9 mouse cellular contexts compared by ENCODE assay signal in the genomic region with DNA sequence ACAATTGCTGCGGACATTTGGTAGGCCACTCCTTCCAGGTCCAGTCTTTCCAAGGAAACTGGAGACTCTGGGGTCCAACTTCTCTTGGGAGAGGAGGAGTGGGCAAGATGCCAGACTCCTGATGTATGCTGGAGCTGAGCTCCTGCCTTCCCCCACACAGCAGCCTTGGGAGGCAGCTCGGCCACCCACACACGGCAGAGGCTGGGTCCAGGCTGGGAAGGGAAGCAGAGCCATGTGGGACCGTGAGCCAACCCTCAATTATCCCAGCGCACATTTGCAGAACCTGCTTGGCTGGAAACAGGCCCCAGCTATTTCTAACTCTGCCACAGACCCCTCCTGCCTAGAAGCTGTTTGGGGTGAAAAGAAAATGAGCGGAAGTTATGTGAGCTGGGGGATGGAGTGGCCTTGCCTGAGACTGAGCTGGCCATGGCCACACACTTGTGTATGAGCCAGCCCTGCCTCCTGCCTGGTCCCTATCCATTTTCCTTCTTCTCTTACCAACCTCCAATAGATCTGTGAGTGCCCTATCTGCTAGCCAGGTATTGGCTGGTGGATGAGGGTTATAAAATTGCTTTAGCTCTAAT.
DNase-seq lines count a peak whose midpoint lies in the region; ATAC-seq and TF ChIP-seq lines count a peak whose summit lies in the region.
"Had no signal": no experiment of that assay in that cellular context is flagged by ENCODE, and none has a peak within 500 bp of the region (broad histone marks: within the 10 kb centered on the region; RNA-seq: fewer than 3 reads in every experiment).

No protein-coding gene starts in this region.

- H3K27ac ChIP-seq in forebrain, embryonic 14.5 days (ENCODE audit: low read depth, low read length), result no peak overlapping the region
- H3K27ac ChIP-seq in forebrain, embryonic 11.5 days (ENCODE audit: low read depth, low read length), result no peak overlapping the region
- no peak overlapping the region for H3K27ac ChIP-seq in midbrain, embryonic 14.5 days (replicated peaks; ENCODE audit: low read depth, low read length)
- no peak overlapping the region for H3K27ac ChIP-seq in midbrain, embryonic 10.5 days (replicated peaks)
- H3K27ac ChIP-seq in midbrain, postnatal 0 days (ENCODE audit: low read depth, low read length), result no peak overlapping the region
- H3K27ac ChIP-seq: liver, embryonic 15.5 days had no signal

- no peak for TF ChIP-seq CTCF in midbrain, postnatal 0 days (IDR thresholded peaks at IDR 0.05)

- WGBS in forebrain, embryonic 14.5 days, result 26% methylated on average over 6 of the region's 6 CpGs
- 80% methylated on average over 6 of the region's 6 CpGs for WGBS in forebrain, embryonic 11.5 days
- 69% methylated on average over 6 of the region's 6 CpGs for WGBS in midbrain, embryonic 14.5 days
- 88% methylated on average over 6 of the region's 6 CpGs for WGBS in midbrain, embryonic 10.5 days
- WGBS in midbrain, postnatal 0 days, result 59% methylated on average over 6 of the region's 6 CpGs

- peak; percentile 85 for ATAC-seq in forebrain, embryonic 14.5 days
- ATAC-seq in forebrain, embryonic 11.5 days (replicated peaks; ENCODE audit: low FRiP score), result no peak
- no peak for ATAC-seq in midbrain, embryonic 14.5 days (ENCODE audit: low FRiP score, low TSS enrichment)
- ATAC-seq in midbrain, postnatal 0 days (ENCODE audit: low FRiP score), result no peak

- no peak overlapping the region for H3K9ac ChIP-seq in forebrain, embryonic 14.5 days (ENCODE audit: low read length)
- H3K9ac ChIP-seq in forebrain, embryonic 11.5 days (ENCODE audit: low read length), result no peak overlapping the region
- H3K9ac ChIP-seq in midbrain, embryonic 14.5 days (replicated peaks; ENCODE audit: low read length), result no peak overlapping the region
- H3K9ac ChIP-seq in midbrain, postnatal 0 days (replicated peaks; ENCODE audit: low read length, poor library complexity, severe bottlenecking), result no peak overlapping the region
- H3K9ac ChIP-seq: liver, embryonic 15.5 days had no signal

- no peak overlapping the region for H3K4me3 ChIP-seq in forebrain, embryonic 14.5 days (ENCODE audit: low read depth, low read length)
- no peak overlapping the region for H3K4me3 ChIP-seq in forebrain, embryonic 11.5 days (ENCODE audit: low read depth, low read length)
- no peak overlapping the region for H3K4me3 ChIP-seq in midbrain, embryonic 14.5 days (replicated peaks; ENCODE audit: low read depth, low read length)
- H3K4me3 ChIP-seq in midbrain, embryonic 10.5 days, result no peak overlapping the region
- no peak overlapping the region for H3K4me3 ChIP-seq in midbrain, postnatal 0 days (ENCODE audit: low read depth, low read length)
- H3K4me3 ChIP-seq: liver, embryonic 15.5 days had no signal

- H3K4me2 ChIP-seq in forebrain, embryonic 14.5 days (ENCODE audit: low read length), result no peak overlapping the region
- H3K4me2 ChIP-seq in forebrain, embryonic 11.5 days (ENCODE audit: low read depth, low read length, severe bottlenecking), result no peak overlapping the region
- H3K4me2 ChIP-seq in midbrain, embryonic 14.5 days (ENCODE audit: low read length), result no peak overlapping the region
- no peak overlapping the region for H3K4me2 ChIP-seq in midbrain, postnatal 0 days (ENCODE audit: low read depth, low read length, poor library complexity, severe bottlenecking)
- H3K4me2 ChIP-seq: liver, embryonic 15.5 days had no signal

- H3K9me3 ChIP-seq in forebrain, embryonic 14.5 days (replicated peaks; ENCODE audit: control insufficient read depth, low read length), result no peaks in the 10 kb centered on the region
- no peaks in the 10 kb centered on the region for H3K9me3 ChIP-seq in forebrain, embryonic 11.5 days (ENCODE audit: control insufficient read depth, low read length)
- no peaks in the 10 kb centered on the region for H3K9me3 ChIP-seq in midbrain, embryonic 14.5 days (ENCODE audit: control insufficient read depth, low read length)
- no peaks in the 10 kb centered on the region for H3K9me3 ChIP-seq in midbrain, embryonic 10.5 days (replicated peaks)
- H3K9me3 ChIP-seq in midbrain, postnatal 0 days (ENCODE audit: low read length), result no peaks in the 10 kb centered on the region
- H3K9me3 ChIP-seq: liver, embryonic 15.5 days had no signal

- no peaks in the 10 kb centered on the region for H3K36me3 ChIP-seq in forebrain, embryonic 14.5 days (ENCODE audit: control insufficient read depth, insufficient read depth, low read length)
- H3K36me3 ChIP-seq in forebrain, embryonic 11.5 days (ENCODE audit: control insufficient read depth, insufficient read depth, low read length), result no peaks in the 10 kb centered on the region
- no peaks in the 10 kb centered on the region for H3K36me3 ChIP-seq in midbrain, embryonic 14.5 days (ENCODE audit: control insufficient read depth, insufficient read depth, low read length)
- H3K36me3 ChIP-seq in midbrain, embryonic 10.5 days, result peaks cover 27% of the 10 kb centered on the region
- H3K36me3 ChIP-seq in midbrain, postnatal 0 days (ENCODE audit: insufficient read depth, low read length), result peaks cover 3% of the 10 kb centered on the region

- DNase-seq in forebrain, embryonic 14.5 days (ENCODE audit: low spot score), result peak; percentile 74
- DNase-seq in forebrain, embryonic 11.5 days (ENCODE audit: low spot score), result no peak
- DNase-seq in midbrain, embryonic 14.5 days, result peak; percentile 56
- no peak for DNase-seq in midbrain, embryonic 10.5 days (ENCODE audit: low spot score)
- DNase-seq in layer of hippocampus, adult 11-12 months (ENCODE audit: low spot score), result peak; percentile 76
- peak; percentile 59 for DNase-seq in midbrain, postnatal 0 days (ENCODE audit: low spot score)
- DNase-seq in spleen, postnatal 36 days (ENCODE audit: low spot score in 2 of 2), result no peak
- no peak for DNase-seq in spleen, postnatal 4 days (ENCODE audit: low spot score in 2 of 2)

- peaks cover 15% of the 10 kb centered on the region; the same call in 1 of the 2 replicates for H3K4me1 ChIP-seq in forebrain, embryonic 14.5 days (ENCODE audit: control insufficient read depth, insufficient read depth, low read length)
- H3K4me1 ChIP-seq in forebrain, embryonic 11.5 days (replicated peaks; ENCODE audit: control insufficient read depth, insufficient read depth, low read length), result no peaks in the 10 kb centered on the region
- no peaks in the 10 kb centered on the region for H3K4me1 ChIP-seq in midbrain, embryonic 14.5 days (ENCODE audit: control insufficient read depth, insufficient read depth, low read length)
- no peaks in the 10 kb centered on the region for H3K4me1 ChIP-seq in midbrain, embryonic 10.5 days
- no peaks in the 10 kb centered on the region for H3K4me1 ChIP-seq in midbrain, postnatal 0 days (ENCODE audit: insufficient read depth, low read length)
- H3K4me1 ChIP-seq: liver, embryonic 15.5 days had no signal

- no peaks in the 10 kb centered on the region for H3K27me3 ChIP-seq in forebrain, embryonic 14.5 days (replicated peaks; ENCODE audit: control insufficient read depth, insufficient read depth, low read length)
- H3K27me3 ChIP-seq in forebrain, embryonic 11.5 days (ENCODE audit: control insufficient read depth, insufficient read depth, low read length), result no peaks in the 10 kb centered on the region
- no peaks in the 10 kb centered on the region for H3K27me3 ChIP-seq in midbrain, embryonic 14.5 days (ENCODE audit: control insufficient read depth, insufficient read depth, low read length)
- no peaks in the 10 kb centered on the region for H3K27me3 ChIP-seq in midbrain, embryonic 10.5 days (ENCODE audit: low read depth, poor library complexity, severe bottlenecking)
- H3K27me3 ChIP-seq in midbrain, postnatal 0 days (ENCODE audit: insufficient read depth, low read length), result no peaks in the 10 kb centered on the region
- H3K27me3 ChIP-seq: liver, embryonic 15.5 days had no signal

Comparison
In these comparisons a context has a peak if more than half of its experiments do, and no peak if none do; other contexts are left out.
1. DNase-seq: peak in forebrain, embryonic 14.5 days (single experiment), midbrain, embryonic 14.5 days (single experiment), layer of hippocampus, adult 11-12 months (single experiment) and midbrain, postnatal 0 days (single experiment); none in forebrain, embryonic 11.5 days (single experiment), midbrain, embryonic 10.5 days (single experiment), spleen, postnatal 36 days (0 of 2) and spleen, postnatal 4 days (0 of 2).